Mouse (Mus musculus) C2C12 (cell line): ENCODE data around the gene Bst2. TPM values are rescaled to one million over a fixed set of nuclear protein-coding genes. Genes with fewer than 3 reads are reported as not detected.

ENCODE experiments used
- H3K27me3 ChIP-seq: one replicate; pipeline ENCODE4 v1.6.1; 2011; ENCODE audit not compliant: control insufficient read depth, insufficient read depth, insufficient read length
- H3K36me3 ChIP-seq: one replicate; pipeline ENCODE4 v1.6.1; 2011; ENCODE audit not compliant: control insufficient read depth, insufficient read depth
- H3K4me3 ChIP-seq: one replicate; pipeline ENCODE4 v1.5.1; 2011; ENCODE audit warnings: mild to moderate bottlenecking, control low read depth; ENCODE audit not compliant: poor library complexity, insufficient read depth, severe bottlenecking
- H3K79me2 ChIP-seq: one replicate; pipeline ENCODE4 v1.6.1; 2011; ENCODE audit not compliant: control insufficient read depth, insufficient read depth
- H3K79me3 ChIP-seq: one replicate; pipeline ENCODE4 v1.6.1; 2011; ENCODE audit warnings: low read depth, control low read depth
- H3ac ChIP-seq: one replicate; pipeline ENCODE3; 2011; ENCODE audit warnings: low read depth; ENCODE audit not compliant: control insufficient read depth, insufficient read length
- CEBPB ChIP-seq: IDR thresholded peaks from one replicate; pipeline ENCODE4 v1.6.1; 2011; ENCODE audit warnings: low read depth, mild to moderate bottlenecking, control low read depth, moderate library complexity
- CTCF ChIP-seq: IDR thresholded peaks from one replicate; pipeline ENCODE4 v1.5.1; 2011; ENCODE audit not compliant: control insufficient read depth, insufficient read depth, insufficient read length
- FOSL1 ChIP-seq: IDR thresholded peaks from one replicate; pipeline ENCODE4 v1.8.0; 2011; ENCODE audit warnings: mild to moderate bottlenecking, low read length; ENCODE audit not compliant: poor library complexity, insufficient read depth, severe bottlenecking
- MAX ChIP-seq: IDR thresholded peaks from one replicate; pipeline ENCODE4 v1.6.1; 2011; ENCODE audit warnings: mild to moderate bottlenecking, control low read depth
- MYOD1 ChIP-seq: IDR thresholded peaks from one replicate; pipeline ENCODE4 v1.6.1; 2011; ENCODE audit warnings: low read depth; ENCODE audit not compliant: control insufficient read depth, insufficient read length
- MYOG ChIP-seq: IDR thresholded peaks from one replicate; pipeline ENCODE4 v1.6.1; 2011; ENCODE audit not compliant: control insufficient read depth, insufficient read length; ENCODE audit errors: extremely low read depth
- USF1 ChIP-seq: IDR thresholded peaks from one replicate; pipeline ENCODE4 v1.6.1; 2011; ENCODE audit warnings: low read depth, mild to moderate bottlenecking, control low read depth, moderate library complexity
- polyA plus RNA-seq: library from polyadenylated mRNA; unstranded; fragments of >200 nt; fragmentation: generic; extraction: Trizol; gene quantifications from one replicate; pipeline ENCODE4 v1.2.1, GENCODE M21; 2012; ENCODE audit warnings: missing spikeins

Bst2 gene
- polyA plus RNA-seq, 1 experiment: 12.1 TPM

- no peaks in the 10 kb centered on the region for H3K79me3 ChIP-seq
- peaks cover 3% of the 10 kb centered on the region for H3K27me3 ChIP-seq
- no peaks in the 10 kb centered on the region for H3K36me3 ChIP-seq
- H3ac ChIP-seq: no peak overlapping the region
- no peak overlapping the region for H3K4me3 ChIP-seq
- no peaks in the 10 kb centered on the region for H3K79me2 ChIP-seq
- TF ChIP-seq CEBPB (no peak), USF1 (no peak), CTCF (no peak), MYOG (no peak), MYOD1 (no peak), MAX (no peak), FOSL1 (no peak)
Observed at GRCm38 (mm10) chr8:71516786-71517185, 20.5 kb downstream of the Bst2 start.

- H3K36me3 ChIP-seq: no peaks in the 10 kb centered on the region
- no peaks in the 10 kb centered on the region for H3K79me3 ChIP-seq
- H3ac ChIP-seq: no peak overlapping the region
- peaks cover 18% of the 10 kb centered on the region for H3K27me3 ChIP-seq
- H3K4me3 ChIP-seq: no peak overlapping the region
- H3K79me2 ChIP-seq: no peaks in the 10 kb centered on the region
- TF ChIP-seq MYOG: no peak
- TF ChIP-seq MAX: no peak
- TF ChIP-seq CTCF: no peak
- no peak for TF ChIP-seq USF1
- TF ChIP-seq CEBPB: no peak
- no peak for TF ChIP-seq MYOD1
- TF ChIP-seq FOSL1: no peak
Observed at GRCm38 (mm10) chr8:71515043-71515442, 22.2 kb downstream of the Bst2 start.

GRCm38 (mm10) chr8:71513018-71513754 is 24.1 kb downstream of the Bst2 start:
- peaks cover 34% of the 10 kb centered on the region for H3K27me3 ChIP-seq
- H3K4me3 ChIP-seq: no peak overlapping the region
- TF ChIP-seq MYOG (no peak), CTCF (no peak), USF1 (no peak), FOSL1 (no peak), MYOD1 (no peak), CEBPB (no peak)
- H3K79me3 ChIP-seq: no peaks in the 10 kb centered on the region
- no peak overlapping the region for H3ac ChIP-seq
- no peaks in the 10 kb centered on the region for H3K79me2 ChIP-seq
- H3K36me3 ChIP-seq: no peaks in the 10 kb centered on the region

GRCm38 (mm10) chr8:71511644-71512043 is 25.6 kb downstream of the Bst2 start, which contains the start of gene Plvap:
TSS of gene Plvap (minus strand) at chr8:71511752.
- Histone ChIP-seq H3K79me2 (no peaks in the 10 kb centered on the region), H3K27me3 (peaks cover 46% of the 10 kb centered on the region), H3K4me3 (no peak within 1 kb of the TSS), H3K79me3 (no peaks in the 10 kb centered on the region), H3ac (no peak within 1 kb of the TSS), H3K36me3 (no peaks in the 10 kb centered on the region)
- TF ChIP-seq CTCF: no peak
- no peak for TF ChIP-seq USF1
- no peak for TF ChIP-seq FOSL1
- TF ChIP-seq MYOD1: no peak
- TF ChIP-seq MYOG: no peak
- TF ChIP-seq CEBPB: no peak
- no peak for TF ChIP-seq MAX

GRCm38 (mm10) chr8:71509316-71509715 is 27.9 kb downstream of the Bst2 start:
- Histone ChIP-seq H3K36me3 (no peaks in the 10 kb centered on the region), H3K79me2 (no peaks in the 10 kb centered on the region), H3ac (no peak overlapping the region), H3K4me3 (no peak overlapping the region), H3K79me3 (no peaks in the 10 kb centered on the region), H3K27me3 (peaks cover 49% of the 10 kb centered on the region)
- TF ChIP-seq CEBPB (no peak), MYOG (no peak), USF1 (no peak), CTCF (no peak), MAX (no peak), FOSL1 (no peak), MYOD1 (no peak)

GRCm38 (mm10) chr8:71507589-71508104 is 29.6 kb downstream of the Bst2 start:
- Histone ChIP-seq H3K4me3 (no peak overlapping the region), H3ac (no peak overlapping the region), H3K79me2 (no peaks in the 10 kb centered on the region), H3K36me3 (no peaks in the 10 kb centered on the region), H3K79me3 (no peaks in the 10 kb centered on the region), H3K27me3 (peaks cover 49% of the 10 kb centered on the region)
- TF ChIP-seq CEBPB (no peak), MAX (no peak), MYOD1 (no peak), MYOG (no peak), CTCF (no peak), FOSL1 (no peak), USF1 (no peak)
